Mouse (Mus musculus): Measurements from ENCODE around the gene Wiz.

GRCm38 (mm10) chr17:32356281-32356680 is 33.0 kb downstream of the Wiz start:
- TF ChIP-seq CTCF (IDR thresholded peaks at IDR 0.05; ENCODE audit: low read depth, low read length) = no peak
- no peak for TF ChIP-seq POLR2AphosphoS5 (IDR thresholded peaks at IDR 0.05; ENCODE audit: insufficient replicate concordance, low read depth, low read length)

Measured in G1E (cell line).